Mouse (Mus musculus) ovary, postnatal 36 days (tissue): ENCODE data around the gene Fchsd2.

Source experiments
- DNase-seq: peaks from one replicate; pipeline ENCODE4 v3.0.0; 2022; ENCODE audit warnings: low spot score, mixed read lengths

Fchsd2 gene

GRCm38 (mm10) chr7:101092618-101093017 lies at the start of gene Fchsd2:
Fchsd2 (plus strand) TSS chr7:101092863.
- DNase-seq: no peak

- no peak for DNase-seq
Measured at GRCm38 (mm10) chr7:101043846-101044541, 48.7 kb upstream of the Fchsd2 start.

- no peak for DNase-seq
Measured at GRCm38 (mm10) chr7:101048247-101048646, 44.4 kb upstream of the Fchsd2 start.

- no peak for DNase-seq
Measured at GRCm38 (mm10) chr7:101049326-101050087, 43.2 kb upstream of the Fchsd2 start.

GRCm38 (mm10) chr7:101050724-101051550 lies 41.7 kb upstream of the Fchsd2 start:
- DNase-seq: peak; percentile 38

GRCm38 (mm10) chr7:101051551-101052221 lies 41.0 kb upstream of the Fchsd2 start:
- DNase-seq: peak; percentile 52

- DNase-seq: no peak
Measured at GRCm38 (mm10) chr7:101053136-101053535, 39.5 kb upstream of the Fchsd2 start.

- DNase-seq: no peak
Measured at GRCm38 (mm10) chr7:101057309-101057708, 35.4 kb upstream of the Fchsd2 start.

- DNase-seq: no peak
Measured at GRCm38 (mm10) chr7:101059188-101059587, 33.5 kb upstream of the Fchsd2 start.

GRCm38 (mm10) chr7:101060476-101060875 lies 32.2 kb upstream of the Fchsd2 start:
- no peak for DNase-seq

GRCm38 (mm10) chr7:101061381-101061780 lies 31.3 kb upstream of the Fchsd2 start:
- peak; percentile 87 for DNase-seq

GRCm38 (mm10) chr7:101062246-101062645 lies 30.4 kb upstream of the Fchsd2 start:
- peak; percentile 35 for DNase-seq

GRCm38 (mm10) chr7:101063523-101063922 lies 29.1 kb upstream of the Fchsd2 start:
- no peak for DNase-seq

GRCm38 (mm10) chr7:101064697-101065688 lies 27.7 kb upstream of the Fchsd2 start:
- DNase-seq: no peak

- no peak for DNase-seq
Measured at GRCm38 (mm10) chr7:101066009-101066408, 26.7 kb upstream of the Fchsd2 start.

GRCm38 (mm10) chr7:101066650-101067346 lies 25.9 kb upstream of the Fchsd2 start:
- no peak for DNase-seq

GRCm38 (mm10) chr7:101067521-101067920 lies 25.1 kb upstream of the Fchsd2 start:
- no peak for DNase-seq

GRCm38 (mm10) chr7:101069271-101069670 lies 23.4 kb upstream of the Fchsd2 start:
- DNase-seq: no peak

- no peak for DNase-seq
Measured at GRCm38 (mm10) chr7:101070406-101070805, 22.3 kb upstream of the Fchsd2 start.

- no peak for DNase-seq
Measured at GRCm38 (mm10) chr7:101071020-101071419, 21.6 kb upstream of the Fchsd2 start.
